Mouse (Mus musculus): ENCODE data around the gene Mipep.

The Mipep gene

GRCm38 (mm10) chr14:60804978-60805377 is 20.6 kb downstream of the Mipep start:
- DNase-seq, result no peak

DNA sequence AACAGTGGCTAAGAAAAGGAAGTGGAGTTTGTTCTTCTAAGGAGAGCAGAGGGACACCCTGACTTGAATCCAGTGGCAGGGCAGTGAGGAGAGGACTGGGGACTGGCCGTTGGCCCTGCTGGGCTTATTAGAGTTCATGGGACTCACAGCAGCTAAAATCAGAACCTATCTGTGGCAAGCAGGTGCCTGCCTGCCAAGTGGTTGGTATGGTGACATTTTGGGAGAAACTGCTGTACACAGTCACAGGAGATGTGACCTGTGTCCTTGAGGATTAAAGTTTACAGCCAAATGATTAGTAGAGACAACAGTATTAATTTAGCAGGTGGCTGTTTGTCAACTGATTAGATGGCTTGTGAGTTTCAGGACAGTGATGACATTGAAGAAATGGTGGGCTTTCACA is 21.5 kb downstream of the Mipep start:
- no peak for DNase-seq

- DNase-seq, result no peak
These were observed 22.5 kb downstream of the Mipep start for GRCm38 (mm10) chr14:60806891-60807344.

- DNase-seq, result no peak
These were observed 25.5 kb downstream of the Mipep start for GRCm38 (mm10) chr14:60809881-60810280.

DNA sequence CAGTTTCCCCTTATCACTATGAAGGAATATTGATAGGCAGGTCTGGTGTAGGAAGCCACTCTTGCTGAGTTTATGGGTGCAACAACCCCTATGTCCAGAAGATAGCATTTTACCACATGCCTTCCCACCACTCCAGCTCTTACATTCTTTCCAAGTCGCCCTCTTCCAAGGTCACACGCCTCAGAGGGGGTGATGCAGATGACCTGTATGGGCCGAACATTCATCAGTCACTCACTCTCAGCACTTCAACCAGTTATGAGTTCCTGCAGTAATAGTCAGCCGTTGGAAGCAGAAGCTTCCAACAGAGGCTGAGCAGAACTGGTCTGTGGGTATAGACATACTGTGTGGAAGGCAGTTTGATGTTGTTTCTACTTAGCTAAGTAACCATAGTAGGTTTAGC is 27.2 kb downstream of the Mipep start:
- no peak for DNase-seq

DNA sequence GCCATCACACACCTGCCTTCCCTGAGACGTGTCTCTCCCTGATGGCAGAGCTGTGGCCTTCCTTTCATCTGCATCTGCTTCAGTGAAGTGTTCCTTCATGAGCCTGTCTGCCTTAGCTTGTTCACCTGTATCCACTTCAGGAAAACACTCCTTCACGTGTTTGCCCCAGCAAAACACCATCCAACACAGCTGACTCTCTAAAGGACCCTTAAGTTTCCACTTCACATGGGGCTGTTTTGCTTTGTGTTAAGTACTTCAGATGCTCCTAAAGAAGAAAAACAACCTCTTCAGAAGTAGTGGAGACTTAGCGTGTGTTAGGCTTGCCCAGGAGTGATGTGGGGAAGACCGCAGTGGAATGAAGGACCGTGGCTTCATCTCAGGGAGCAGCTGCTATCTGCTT is 30.7 kb downstream of the Mipep start:
- no peak for DNase-seq

- no peak for DNase-seq
These were observed 33.7 kb downstream of the Mipep start for GRCm38 (mm10) chr14:60818045-60818444.

- no peak for DNase-seq
These were observed 45.7 kb downstream of the Mipep start for GRCm38 (mm10) chr14:60830096-60830495.

DNA sequence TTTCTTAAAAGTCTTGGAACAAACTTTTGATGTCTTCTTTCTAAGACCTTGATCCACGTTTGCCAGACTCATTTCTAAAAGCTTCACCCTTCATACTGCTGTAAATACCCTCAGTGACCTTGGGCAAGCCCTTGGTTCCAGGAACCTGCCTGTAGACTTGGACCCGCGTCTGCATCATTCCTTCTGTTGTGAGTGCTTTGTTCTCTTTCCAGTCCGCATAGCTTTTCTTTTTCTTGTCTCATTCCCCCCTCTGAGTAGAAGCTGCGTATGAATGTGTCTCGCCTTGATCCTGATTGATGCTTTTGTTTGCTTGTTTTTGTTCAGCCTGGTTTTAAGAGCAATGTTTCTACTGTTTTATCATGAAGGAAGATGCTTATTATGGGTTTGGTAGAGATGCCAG is 52.3 kb downstream of the Mipep start:
- DNase-seq, result no peak

DNA sequence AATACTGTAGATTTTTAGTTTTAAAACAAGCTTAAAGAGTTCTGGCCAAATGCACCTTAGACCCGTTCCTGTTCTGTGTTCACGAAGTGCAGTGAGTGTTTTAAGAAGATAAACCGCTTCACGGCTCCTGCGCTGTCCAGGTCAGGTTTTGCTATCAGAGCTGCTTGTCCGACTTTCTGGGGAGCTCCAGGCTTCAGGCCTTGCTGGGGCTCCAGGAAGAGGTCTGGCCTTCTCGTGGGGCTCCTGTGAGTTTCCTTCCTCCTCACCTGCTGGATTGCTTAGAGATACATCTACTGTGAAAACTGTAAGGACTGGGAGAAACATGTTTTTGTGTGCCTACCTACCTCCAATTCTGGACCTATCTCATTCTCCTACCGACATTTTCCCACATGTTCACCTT is 55.3 kb downstream of the Mipep start:
- DNase-seq, result no peak

DNA sequence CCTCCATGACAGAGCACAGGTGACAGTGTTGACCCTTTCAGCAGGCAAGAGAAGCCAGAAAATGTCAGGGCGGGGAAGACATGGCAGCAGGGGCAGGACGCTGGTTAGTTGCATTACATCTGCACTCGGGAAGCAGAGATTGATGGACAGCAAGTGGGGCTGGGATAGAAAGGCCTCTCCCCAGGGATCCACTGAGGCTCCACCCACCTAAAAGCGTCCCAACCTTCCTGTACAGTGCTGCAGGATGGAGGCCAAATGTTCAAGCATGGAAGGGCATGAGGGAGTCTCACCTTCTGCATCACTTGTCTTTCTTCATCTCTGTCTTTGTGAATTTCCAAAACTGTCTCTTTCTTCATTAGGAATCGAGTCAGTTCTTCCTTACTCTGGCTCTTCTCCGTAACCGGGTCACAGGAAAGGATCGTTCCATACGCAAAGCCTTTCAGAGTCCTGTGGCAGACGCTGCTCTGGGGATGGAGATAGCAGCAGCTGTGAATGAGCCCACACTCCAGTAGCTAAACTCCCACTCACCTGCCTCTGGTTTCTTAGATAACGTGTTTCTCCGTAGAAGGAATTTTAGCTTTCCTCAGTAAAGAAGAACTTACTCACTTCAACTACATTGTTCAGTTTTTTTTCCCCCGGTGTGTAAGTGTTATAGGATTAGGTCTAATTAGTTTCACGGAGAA is 57.7 kb downstream of the Mipep start:
- no peak for DNase-seq

- DNase-seq, result no peak
These were observed 59.2 kb downstream of the Mipep start for GRCm38 (mm10) chr14:60843596-60843995.

GRCm38 (mm10) chr14:60845261-60846045 is 61.1 kb downstream of the Mipep start:
- DNase-seq, result no peak

DNA sequence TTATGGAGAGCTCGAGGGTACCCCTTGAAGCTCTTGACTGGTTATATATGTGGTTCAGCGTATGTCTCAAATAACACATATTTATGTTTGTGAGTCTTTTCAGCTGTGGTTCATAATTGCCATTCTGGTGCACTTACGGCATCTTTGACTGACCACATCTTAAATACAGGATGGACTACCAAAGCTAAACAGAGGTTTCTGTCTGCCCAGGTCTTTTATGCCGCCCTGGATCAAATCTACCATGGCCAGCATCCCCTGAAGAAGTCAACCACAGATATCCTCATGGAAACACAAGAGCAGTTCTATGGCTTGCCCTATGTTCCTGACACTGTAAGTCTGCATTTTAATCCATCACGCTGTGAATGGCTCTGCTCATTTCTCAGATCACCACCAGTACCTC is 61.8 kb downstream of the Mipep start:
- DNase-seq, result no peak

GRCm38 (mm10) chr14:60848194-60848593 is 63.8 kb downstream of the Mipep start:
- DNase-seq, result no peak

DNA sequence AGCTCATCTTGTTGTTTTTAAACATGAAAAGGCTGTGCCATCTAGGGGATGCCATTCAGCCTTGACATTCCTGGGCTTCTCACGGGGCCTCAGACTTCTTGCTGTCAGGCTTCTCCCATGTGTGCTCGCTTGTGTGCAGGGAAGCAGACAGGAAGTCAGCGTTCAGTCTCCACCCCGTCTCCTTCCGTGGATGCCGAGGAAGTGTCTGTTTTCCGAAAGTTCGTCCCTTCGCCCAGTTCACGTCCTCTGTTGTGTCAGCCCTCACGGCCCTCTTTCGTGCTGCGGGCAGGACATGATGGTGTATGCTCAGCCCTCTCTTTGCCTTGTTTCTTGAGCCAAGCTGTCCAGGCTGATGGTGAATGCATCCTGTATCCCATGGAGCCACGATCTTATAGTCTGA is 65.7 kb downstream of the Mipep start:
- no peak for DNase-seq

DNA sequence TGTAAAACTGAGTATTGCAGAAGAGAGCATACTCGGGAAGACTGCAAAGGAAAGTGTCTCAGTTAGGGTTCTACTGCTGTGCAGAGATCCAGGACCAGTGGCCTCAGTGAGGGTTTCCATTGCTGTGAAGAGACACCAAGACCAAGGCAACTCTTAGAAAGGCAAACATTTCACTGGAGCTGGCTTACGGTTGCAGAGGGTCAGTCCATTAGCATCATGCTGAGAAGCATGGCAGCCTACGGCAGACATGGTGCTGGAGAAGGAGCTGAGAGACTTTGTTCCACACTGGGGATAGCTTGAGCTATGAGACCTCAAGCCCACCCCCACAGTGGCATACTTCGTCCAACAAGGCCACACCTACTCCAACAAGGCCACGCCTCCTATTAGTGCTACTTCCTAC is 67.3 kb downstream of the Mipep start:
- no peak for DNase-seq

GRCm38 (mm10) chr14:60856199-60856912 is 72.0 kb downstream of the Mipep start:
- DNase-seq, result no peak

- no peak for DNase-seq
These were observed 72.5 kb downstream of the Mipep start for GRCm38 (mm10) chr14:60856913-60857300.

DNA sequence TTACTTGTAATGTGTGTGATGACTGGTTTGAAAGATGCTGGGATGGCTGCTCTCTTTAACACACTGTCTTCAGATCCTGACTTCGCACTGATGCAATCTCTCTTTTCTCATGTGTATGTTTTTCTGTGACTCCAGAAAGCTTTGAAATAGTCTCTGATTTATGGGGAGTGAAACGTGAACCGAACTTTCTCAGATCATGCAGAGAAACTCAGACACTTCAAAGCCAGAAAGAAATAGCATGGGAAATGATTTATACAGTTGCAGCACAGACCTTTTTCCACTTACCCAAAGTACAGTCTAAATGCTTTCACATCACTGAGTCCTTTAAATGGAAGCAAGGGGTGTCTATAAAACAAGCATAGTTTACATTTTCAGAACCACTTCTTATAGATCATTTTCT is 79.0 kb downstream of the Mipep start:
- no peak for DNase-seq

DNA sequence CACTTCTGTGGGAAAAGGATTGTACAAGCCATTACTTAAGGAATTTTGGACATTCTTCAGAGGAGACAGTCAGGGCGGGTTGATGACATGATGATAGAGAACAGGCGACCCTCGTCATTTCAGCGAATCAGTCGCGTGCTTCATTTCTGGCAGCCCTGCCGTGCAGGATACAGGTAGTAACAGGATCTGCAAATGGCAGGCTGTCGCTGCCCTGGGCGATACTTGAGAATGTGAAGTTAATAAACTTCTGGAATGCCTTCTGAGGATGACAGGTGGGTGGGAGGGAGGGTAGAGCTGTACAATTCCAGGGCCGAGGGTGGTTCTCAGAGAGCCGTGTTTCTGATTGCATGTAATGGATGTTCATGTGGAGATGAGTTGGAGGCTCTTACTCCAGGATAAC is 82.0 kb downstream of the Mipep start:
- no peak for DNase-seq

GRCm38 (mm10) chr14:60868325-60868724 is 84.0 kb downstream of the Mipep start:
- DNase-seq, result no peak

- peak; percentile 61 to 66 for DNase-seq
These were observed 87.5 kb downstream of the Mipep start for GRCm38 (mm10) chr14:60871831-60872230.

- no peak for DNase-seq
These were observed 97.7 kb downstream of the Mipep start for GRCm38 (mm10) chr14:60882106-60882505.

Measured in cerebellum, postnatal 36 days (tissue).